Mouse (Mus musculus): Measurements from ENCODE around the gene Atxn1.
A peak's percentile ranks its signal among the peaks of the same experiment; 100 is the strongest.

Atxn1 gene

DNA sequence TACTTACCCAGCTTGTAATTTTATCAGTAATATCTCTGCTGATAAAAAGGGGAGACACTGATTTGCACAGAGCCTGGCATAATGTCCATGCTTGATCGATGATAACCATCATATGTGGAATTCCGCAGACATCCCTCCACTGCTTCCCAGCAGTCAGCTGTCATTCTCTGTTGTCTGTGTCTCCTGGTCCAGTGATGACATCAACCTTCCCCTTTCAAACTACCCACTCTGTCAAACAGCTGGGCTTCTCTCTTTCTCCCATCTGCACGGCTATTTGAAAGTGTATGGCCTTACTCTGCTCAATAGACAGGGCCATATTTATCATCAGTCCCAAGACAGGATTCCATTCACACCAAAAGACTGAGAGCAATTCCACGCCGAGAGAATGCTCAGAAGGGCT lies 387.4 kb downstream of the Atxn1 start:
- DNase-seq (ENCODE audit: low spot score) = no peak

DNA sequence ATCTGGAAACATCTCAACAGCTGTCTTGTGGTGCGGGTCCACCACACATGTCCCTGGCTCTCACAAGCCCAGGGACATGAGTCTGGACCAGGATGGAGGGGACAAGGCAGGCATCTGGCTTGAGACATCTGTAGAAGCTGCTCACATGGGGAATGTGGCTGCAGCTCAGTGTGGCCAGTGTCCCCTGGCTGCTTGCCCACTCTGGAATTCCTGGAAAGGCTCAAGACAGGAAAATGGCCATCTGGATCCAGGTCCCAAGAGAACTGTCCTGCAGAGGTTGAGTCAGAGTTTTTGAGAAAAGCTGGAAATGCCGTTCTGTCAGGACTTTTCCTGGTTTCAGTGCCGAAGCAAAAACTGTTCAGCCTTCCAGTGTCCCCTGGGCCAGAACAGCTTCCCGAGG lies 388.6 kb downstream of the Atxn1 start:
- peak; percentile 35 for DNase-seq (ENCODE audit: low spot score)

DNA sequence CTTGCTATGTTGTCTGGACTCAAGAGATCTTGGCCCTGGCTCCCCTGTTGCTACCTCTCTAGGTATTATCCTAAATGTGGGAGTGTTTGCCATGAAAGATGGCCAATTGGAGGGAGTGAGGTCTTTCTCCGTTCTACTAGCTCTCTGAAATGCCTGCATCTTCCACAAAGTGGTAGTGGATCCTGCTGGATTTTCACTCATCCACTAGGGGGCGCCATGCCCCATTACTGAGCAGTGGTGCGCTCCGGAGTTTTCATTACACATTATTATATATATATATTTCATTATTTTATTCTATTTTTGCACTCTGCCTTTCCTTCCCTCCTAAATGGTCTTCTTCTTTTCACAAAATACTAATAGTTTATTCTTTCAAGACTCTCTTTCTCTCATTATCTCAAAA lies 392.0 kb downstream of the Atxn1 start:
- DNase-seq (ENCODE audit: low spot score) = peak; percentile 55

DNA sequence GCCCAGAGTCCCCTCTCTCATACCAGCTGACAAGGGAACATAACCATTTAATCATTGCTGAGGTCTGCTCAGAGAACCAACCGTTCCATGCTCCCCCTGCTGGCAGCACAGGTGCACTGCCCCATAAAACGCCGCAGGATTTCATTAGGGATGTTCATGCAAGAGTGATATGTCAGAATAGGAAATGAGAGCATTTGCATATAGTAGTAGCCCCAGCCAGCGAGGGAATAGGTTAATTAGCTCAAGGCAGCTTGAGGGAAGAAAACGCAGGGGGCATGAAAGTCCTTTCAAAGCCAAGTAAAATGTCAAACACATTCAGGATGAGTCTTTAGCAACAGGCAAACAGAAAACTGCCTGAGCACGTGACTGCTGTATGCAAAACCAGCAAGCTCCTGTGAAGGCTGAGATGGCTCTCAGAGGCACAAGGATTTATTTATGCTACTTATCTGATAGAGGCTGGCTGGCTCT lies 393.0 kb downstream of the Atxn1 start:
- DNase-seq (ENCODE audit: low spot score) = peak; percentile 77

DNA sequence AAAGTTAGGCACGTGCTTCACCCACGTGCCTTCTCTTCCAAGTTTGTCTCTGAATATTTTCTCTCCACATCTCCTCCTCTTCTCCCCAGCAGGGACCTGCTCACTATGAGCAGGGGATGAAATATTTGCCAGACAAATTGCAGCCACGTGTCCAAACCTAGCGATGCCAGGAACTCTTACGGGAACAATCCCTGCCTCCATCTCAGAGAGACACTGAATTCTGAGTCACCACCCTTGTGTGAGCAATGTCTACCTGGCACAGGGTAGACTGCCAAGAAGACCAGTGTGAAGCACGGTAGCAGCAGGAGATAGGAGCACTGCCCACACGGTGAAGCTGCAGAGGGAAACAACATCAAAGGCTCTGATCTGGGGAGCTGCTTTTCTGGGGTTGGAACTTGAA lies 394.9 kb downstream of the Atxn1 start:
- no peak for DNase-seq (ENCODE audit: low spot score)

DNA sequence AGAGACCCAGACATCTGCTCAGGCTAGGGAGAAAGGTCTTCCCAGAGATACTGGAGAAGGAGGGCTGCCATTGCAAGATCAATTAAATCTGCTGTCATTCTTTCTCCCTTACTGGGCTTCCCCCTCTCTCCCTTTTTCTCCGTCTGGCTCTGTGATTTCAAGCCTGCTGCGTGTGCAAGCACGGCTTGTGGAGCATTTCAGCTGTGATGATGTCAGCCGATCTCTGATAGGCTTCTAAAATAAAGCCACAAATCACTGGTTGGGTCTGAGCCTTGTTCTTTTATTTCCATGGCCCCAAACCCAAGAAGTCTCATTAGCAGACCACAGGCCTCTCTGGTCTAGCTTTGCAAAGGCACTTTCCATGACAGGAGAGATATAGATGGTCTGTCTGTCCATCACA lies 399.9 kb downstream of the Atxn1 start:
- DNase-seq (ENCODE audit: low spot score) = no peak

DNA sequence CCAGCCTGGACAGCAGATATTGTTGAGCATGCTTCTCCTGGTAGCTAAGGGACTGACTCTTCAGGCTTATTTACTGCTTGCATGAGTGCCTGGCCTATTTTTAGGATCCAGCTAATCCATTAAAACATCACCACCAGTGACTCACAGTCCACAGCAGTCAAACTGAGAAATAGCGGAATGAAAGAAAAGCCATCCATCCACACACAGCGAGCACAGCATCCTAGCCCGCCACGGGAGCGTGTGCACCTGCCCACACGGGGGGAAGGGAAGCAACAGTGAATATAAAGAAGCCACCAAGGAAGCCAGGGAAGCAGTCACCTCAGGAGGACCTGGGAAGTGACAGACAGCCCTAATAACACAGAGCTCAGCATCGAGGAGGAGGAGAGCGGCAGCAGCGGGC lies 402.8 kb downstream of the Atxn1 start:
- DNase-seq (ENCODE audit: low spot score) = no peak

DNA sequence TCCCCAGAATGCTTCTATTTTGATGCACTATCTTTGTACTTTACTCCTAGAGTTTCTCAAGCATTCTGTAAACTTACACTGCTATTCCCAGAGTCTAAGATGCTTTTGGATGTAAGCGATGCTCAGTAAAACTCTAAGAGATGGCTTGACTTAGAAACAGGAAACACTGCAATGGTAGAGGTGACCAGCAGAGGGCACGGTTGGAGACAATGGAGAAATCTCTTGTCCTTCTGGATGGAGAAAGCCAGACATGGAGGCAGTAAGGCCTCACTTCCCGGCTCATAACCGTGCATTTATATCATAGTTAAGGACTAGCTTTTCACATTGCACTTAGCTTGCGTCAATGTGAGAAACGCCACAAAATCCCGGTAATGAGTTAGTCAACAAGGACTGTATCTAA lies 404.3 kb downstream of the Atxn1 start:
- DNase-seq (ENCODE audit: low spot score) = no peak

DNA sequence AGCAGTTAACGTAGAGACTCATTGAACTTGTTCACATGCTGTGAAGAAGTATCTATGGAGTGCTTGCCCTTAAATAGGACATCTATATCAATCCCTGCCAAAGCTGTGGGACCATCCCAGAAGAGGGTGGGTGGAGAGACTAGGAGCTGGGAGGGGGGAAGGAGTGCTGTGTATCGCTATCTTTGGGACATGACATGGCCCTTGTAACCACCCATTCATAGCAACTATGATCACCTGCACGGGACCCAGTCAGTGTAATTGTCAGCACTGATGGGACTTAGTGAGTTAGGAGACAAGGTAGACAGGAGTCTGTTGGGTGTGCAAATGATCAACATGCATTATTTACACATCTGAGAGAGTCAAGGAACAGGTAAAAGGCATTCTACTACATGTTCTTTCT lies 405.6 kb downstream of the Atxn1 start:
- no peak for DNase-seq (ENCODE audit: low spot score)

DNA sequence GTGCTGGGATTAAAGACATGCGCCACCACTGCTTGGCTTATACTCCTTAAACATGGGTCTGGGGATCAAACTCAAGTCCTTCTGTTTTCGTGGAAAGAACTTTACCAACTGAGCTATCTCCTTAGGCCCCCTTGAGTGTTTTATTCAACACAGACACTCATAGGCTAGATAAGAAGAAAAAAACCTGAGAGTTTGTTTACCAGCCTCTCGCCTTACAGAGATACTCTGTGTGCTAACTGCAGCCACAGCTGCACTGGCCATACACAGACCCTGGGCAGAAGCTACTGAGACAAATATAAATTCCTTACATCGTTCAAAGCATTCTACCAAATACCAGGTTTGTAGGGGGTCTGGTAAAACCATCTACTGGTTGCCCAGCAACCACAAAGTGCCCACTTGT lies 406.4 kb downstream of the Atxn1 start:
- no peak for DNase-seq (ENCODE audit: low spot score)

DNA sequence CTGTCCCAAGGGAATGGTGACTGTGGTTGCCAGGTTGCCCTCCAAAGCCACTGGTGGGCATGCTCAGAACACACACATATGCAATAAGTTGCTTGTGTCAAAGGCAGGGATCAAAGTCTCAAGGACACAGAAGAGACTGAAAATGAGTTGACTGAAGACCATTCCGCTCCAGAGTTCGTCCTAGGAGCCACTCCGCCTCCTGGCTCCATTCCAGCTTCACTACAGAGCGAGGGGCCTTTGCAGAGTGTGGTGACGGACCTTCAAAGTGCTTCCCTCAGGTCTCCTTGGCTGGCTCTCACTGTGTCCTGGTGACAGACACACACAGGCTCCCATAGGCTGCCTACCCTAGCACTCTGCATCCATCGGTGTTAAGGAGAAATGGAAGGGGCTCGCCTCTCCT lies 411.1 kb downstream of the Atxn1 start:
- no peak for DNase-seq (ENCODE audit: low spot score)

DNA sequence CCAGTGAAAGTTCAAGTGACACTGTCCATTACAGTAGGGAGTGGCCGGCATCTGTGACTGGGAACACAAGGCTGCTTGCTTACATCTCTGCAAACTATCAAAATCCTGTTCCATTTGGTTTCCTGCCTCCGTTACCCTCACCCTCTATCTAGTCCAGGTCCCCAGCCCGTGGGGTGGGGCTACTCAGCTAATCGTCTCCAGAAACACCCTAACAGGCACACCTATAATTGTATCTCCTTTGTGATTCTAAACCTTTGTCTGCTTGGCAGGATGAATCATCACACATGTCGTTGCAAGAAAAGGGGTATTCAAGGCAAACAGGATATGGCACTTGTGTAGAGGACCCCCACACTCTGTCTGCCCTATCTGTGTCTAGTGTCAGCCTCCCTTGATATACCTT lies 417.3 kb downstream of the Atxn1 start:
- DNase-seq (ENCODE audit: low spot score) = no peak

DNA sequence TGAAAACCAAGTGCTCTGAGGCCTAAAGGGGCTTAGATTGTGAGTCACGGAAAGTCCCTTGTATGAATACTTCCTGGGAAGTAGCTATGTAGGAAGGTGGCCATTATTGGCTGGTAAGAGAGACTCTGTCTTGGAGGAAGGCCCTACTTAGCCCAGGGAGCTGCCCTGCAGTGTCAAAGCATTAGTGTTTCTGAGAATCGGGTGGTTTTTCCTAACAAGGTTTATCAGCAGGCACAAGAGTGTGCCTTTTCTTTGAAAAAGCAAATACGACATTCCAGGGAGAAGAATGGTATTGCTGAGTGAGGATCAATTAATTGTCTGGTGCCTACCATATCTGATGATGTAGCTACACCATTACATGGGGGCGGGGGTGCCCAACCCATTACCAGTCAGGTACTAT lies 417.9 kb downstream of the Atxn1 start:
- no peak for DNase-seq (ENCODE audit: low spot score)

DNA sequence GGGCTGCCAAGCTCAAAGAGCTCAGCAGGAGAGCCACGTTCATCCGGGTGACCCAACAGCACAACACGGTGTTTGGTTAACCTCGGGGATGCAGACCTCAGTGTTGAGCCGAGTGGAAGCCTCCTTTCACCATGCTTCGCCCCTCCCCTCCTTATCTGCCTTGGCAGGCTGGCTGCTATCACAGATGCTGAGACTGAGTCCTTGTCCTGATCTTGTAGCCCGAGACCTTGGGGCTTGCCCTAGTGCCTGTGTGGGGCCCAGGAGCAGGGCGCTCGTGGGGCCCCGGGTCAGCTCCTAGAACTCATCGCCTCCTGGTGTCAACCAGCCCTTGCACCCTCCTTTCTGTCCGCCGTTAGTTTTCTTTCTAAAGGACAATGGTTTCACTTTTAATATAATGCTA lies 418.8 kb downstream of the Atxn1 start:
- peak; percentile 40 for DNase-seq (ENCODE audit: low spot score)

DNA sequence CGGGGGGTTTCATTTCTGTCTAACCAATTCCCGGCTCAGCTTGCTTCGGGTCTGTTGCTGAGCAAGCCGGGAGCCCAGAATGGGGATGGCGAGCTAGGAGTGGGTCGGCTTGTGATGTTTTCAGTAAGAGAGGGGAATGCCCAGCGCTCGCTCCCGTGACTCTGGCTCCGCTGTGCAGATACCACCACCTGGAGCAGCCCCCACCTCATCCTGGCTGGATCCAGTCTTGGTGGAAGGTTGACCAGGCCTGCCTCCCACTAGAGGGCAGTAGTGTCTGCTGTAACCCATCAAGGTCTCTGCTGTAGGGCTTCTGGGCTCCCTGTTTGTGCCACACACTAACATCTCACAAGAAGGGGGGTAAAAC lies 425.6 kb downstream of the Atxn1 start:
- peak; percentile 70 for DNase-seq (ENCODE audit: low spot score)

DNA sequence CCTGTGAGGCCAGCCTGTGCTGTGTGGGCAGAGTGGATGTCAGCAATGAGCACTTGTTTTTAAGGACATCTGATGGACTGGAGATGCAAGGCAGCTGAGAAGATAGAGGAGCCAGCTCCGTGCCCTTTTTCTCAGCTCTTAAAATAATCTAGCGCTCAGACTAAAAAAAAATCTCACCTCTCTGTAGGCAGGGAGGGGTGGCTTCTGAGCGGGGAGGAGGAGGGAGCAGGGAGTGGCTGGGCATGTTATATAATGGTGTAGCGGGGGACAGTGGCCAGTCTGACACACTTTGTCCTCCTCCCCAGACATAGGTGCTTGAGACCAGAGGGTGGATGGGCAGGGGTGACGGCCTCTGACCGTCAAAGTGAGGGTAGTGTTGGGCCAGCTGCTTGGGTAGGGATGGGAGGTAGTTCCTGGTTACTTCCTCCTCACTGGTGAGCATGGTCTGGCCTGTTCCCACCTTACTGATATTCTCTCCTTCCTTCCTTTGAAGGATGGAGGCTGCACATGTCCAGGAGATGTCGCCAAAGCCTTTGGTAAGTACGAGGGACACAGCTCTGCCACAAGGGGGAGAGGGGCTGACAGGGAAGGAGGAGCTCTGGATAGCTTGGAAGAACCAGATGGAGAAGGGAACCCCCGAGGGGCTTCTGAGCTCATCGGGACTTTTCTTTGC lies 426.1 kb downstream of the Atxn1 start:
- DNase-seq (ENCODE audit: low spot score) = peak; percentile 61

DNA sequence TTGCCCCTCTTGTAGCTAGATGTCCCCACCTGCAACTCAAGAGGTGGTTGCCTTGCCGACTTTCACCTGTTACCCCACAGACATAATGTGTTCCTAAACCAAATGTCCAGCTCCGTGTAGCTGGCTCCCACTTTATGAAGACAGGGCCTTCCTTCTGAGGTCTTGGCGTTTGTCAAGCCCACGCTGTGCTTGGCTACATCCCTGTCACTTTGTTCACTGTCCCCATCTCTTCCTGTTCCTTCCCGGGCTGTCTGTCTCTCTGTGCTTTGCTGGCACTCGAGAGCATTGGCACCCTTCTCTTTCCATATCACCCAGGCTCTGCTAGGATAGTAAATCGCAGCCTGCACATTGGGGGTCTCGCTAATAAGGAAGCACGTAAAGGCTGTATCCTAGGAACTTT lies 426.7 kb downstream of the Atxn1 start:
- DNase-seq (ENCODE audit: low spot score) = no peak

DNA sequence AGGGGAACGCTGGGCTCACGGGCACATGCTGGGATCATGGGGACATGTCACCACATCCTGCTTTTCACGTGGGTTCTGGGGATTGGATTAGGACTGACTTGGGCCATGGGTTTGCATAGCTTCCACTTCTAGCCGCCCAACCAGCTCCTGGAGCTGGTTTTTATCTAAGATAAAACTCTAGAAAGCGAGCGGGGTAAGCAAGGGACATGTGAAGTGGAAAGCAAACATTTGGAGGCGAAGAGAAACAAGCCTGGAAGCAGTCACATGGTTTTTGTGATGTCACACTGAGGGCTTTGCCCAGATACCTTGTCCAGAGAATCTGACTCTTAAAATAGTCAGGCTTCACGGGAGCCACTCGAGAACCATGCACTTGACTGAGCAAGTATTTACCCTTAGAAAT lies 427.7 kb downstream of the Atxn1 start:
- no peak for DNase-seq (ENCODE audit: low spot score)

DNA sequence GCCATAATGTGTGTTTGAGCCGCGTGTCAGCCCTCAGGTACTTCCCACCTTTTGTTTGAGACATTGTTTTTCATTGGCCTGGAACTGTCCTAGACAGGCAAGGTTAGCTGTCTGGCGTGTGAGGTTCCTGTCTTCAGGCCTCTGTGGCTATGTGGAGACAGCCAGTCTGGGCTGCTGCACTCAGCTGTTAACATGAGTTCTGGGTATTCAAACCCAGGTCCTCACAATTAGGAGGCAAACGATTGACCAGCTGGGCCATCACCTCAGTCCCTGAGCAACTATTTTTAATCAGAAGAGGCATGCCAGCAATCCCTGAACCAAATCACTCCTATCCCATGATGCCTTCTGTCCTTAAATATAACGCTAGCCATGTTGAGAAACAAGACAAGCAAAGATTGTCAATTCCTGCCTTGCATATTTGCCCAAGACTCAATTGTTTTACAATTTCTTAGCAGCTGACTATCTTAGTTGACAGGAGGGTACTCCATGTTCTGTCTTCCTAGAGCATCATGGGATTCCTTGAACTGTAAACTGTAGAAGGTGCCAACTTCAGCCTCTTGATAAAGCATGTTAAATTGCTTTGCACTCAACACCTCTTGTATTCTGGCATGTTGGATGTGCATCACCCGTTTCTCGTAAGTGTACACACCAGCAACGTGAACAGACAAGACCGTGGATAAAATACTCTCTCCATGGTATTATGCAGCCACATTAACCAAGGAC lies 428.9 kb downstream of the Atxn1 start:
- DNase-seq (ENCODE audit: low spot score) = no peak

DNA sequence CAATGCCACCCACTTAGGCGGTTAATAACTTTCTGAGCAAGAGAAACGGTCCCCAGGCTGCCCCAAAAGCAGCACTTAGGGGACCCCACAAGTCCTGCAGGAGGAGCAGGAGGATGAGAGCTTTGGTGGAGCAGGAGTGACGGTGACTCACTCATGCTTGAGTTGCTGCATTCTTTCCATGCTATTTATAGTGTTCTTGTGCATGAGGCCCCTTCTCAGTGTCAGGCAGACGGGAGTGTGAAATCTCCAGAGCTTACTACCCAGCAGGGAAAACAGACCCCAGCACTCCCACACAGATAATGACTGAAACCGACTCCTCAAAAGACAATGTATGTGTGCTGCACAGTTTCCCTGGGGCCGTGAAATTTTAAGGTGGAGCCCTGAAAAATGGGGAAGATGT lies 434.1 kb downstream of the Atxn1 start:
- DNase-seq (ENCODE audit: low spot score) = no peak

DNA sequence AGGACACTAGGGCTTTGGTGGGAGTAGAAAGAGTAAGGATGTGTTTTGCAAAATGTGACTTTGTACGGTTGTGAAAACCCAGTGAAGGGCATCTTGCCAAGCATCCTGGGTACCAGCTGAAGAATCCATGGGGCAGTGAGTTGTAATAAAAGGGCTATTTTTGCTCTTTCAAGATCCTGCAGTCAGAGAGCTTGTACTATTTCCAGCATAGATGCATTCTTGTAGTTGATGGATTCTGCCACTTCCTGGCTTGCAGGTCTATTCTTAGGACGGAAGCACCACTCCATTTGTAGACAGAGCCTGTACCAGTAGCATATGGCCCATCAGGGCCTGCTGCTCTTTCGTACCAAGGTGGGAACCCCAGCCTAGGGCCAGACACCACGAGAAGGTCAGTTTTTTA lies 436.0 kb downstream of the Atxn1 start:
- DNase-seq (ENCODE audit: low spot score) = no peak

DNA sequence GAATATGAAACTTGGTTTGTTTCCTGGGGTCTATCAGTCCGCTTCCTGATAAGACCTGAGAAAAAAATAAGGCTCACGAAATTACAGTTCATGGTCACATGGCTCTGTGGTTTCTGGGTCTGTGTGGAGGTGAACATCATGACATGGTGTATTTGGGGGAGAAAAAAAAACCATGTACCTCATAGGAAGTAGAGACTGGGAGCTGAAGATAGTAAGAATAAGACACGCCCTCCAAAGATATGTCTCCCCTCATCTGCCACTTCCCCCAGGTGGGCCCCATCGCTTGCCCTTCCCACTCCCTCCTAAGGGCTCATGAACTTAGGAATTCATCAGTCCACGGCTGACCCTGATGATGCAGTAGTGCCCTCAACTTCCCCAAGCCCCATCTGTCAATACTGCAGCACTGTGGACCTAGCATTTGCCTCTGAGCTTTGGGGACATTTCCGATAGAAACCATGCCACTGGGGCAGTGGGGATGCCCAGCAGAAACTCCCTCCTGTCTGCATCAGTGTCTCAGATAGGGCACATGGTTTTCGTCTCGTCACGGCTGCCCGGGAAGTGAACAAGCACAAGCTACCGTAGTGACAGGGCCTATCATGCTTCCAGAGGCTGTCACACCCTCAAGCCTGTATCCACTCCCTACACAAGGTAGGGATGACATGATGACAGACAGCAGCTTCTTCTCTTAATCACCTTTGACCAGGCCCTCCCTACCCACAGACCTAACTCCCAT lies 437.4 kb downstream of the Atxn1 start:
- no peak for DNase-seq (ENCODE audit: low spot score)

DNA sequence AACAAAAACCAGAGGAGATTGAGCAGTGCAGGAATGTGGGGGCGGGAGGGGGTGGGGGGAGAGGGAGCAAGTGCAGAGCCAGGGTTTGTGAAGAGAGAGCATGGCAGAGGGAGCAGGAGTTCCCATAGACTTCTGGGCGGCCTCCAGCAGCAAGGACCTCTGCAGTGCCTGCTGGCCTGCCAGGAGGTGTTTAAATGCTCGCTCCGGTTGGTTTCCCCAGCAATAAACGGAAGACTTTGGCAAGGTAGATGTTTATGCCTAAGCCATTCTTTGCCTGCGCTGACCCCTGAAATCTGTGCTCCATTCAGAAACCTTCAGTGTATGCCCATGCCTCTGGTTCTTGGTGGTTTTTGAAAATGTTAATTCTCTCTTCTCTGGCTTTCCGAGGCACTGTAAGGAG lies 438.6 kb downstream of the Atxn1 start:
- peak; percentile 43 for DNase-seq (ENCODE audit: low spot score)
